Mouse (Mus musculus) ovary, postnatal 14 days (tissue): Measurements from ENCODE around the gene Thbs1.
"Not testable (repeated sequence)": the region's sequence is repeated elsewhere in the genome, so short reads cannot be mapped to it uniquely, and the experiment has no call there.

ENCODE experiments used
- DNase-seq: peaks from one replicate; pipeline ENCODE4 v3.0.0; 2022; ENCODE audit warnings: low spot score

Thbs1 gene

GRCm38 (mm10) chr2:118114671-118115070 lies 3.0 kb downstream of the Thbs1 start:
- no peak for DNase-seq

- no peak for DNase-seq
Observed at GRCm38 (mm10) chr2:118115647-118116046, 4.0 kb downstream of the Thbs1 start.

GRCm38 (mm10) chr2:118116180-118116579 lies 4.5 kb downstream of the Thbs1 start:
- no peak for DNase-seq

GRCm38 (mm10) chr2:118116754-118117290 lies 5.1 kb downstream of the Thbs1 start:
- no peak for DNase-seq

- DNase-seq = no peak
Observed at GRCm38 (mm10) chr2:118117401-118117800, 5.7 kb downstream of the Thbs1 start.

- DNase-seq = no peak
Observed at GRCm38 (mm10) chr2:118118045-118118444, 6.4 kb downstream of the Thbs1 start.

GRCm38 (mm10) chr2:118118515-118118914 lies 6.8 kb downstream of the Thbs1 start:
- DNase-seq = no peak

GRCm38 (mm10) chr2:118119684-118120083 lies 8.0 kb downstream of the Thbs1 start:
- DNase-seq = no peak

GRCm38 (mm10) chr2:118120095-118120494 lies 8.4 kb downstream of the Thbs1 start:
- no peak for DNase-seq

- DNase-seq = no peak
Observed at GRCm38 (mm10) chr2:118120751-118121150, 9.1 kb downstream of the Thbs1 start.

- no peak for DNase-seq
Observed at GRCm38 (mm10) chr2:118122291-118122690, 10.6 kb downstream of the Thbs1 start.

GRCm38 (mm10) chr2:118123743-118124142 lies 12.1 kb downstream of the Thbs1 start:
- no peak for DNase-seq

GRCm38 (mm10) chr2:118124437-118124836 lies 12.8 kb downstream of the Thbs1 start:
- no peak for DNase-seq

GRCm38 (mm10) chr2:118125211-118125939 lies 13.7 kb downstream of the Thbs1 start:
- no peak for DNase-seq

- DNase-seq = no peak
Observed at GRCm38 (mm10) chr2:118125943-118126470, 14.3 kb downstream of the Thbs1 start.

- no peak for DNase-seq
Observed at GRCm38 (mm10) chr2:118127516-118128288, 16.0 kb downstream of the Thbs1 start.

GRCm38 (mm10) chr2:118128313-118128712 lies 16.6 kb downstream of the Thbs1 start:
- no peak for DNase-seq

- no peak for DNase-seq
Observed at GRCm38 (mm10) chr2:118137071-118137470, 25.4 kb downstream of the Thbs1 start.

GRCm38 (mm10) chr2:118137776-118138175 lies 26.1 kb downstream of the Thbs1 start:
- DNase-seq = no peak

- no peak for DNase-seq
Observed at GRCm38 (mm10) chr2:118139261-118139660, 27.6 kb downstream of the Thbs1 start.

GRCm38 (mm10) chr2:118141651-118142050 lies 30.0 kb downstream of the Thbs1 start:
- DNase-seq = no peak

GRCm38 (mm10) chr2:118147749-118148148 lies 36.1 kb downstream of the Thbs1 start:
- DNase-seq = not testable (repeated sequence)
